Mouse (Mus musculus): ENCODE data around the gene Mknk2. TPM values are rescaled to one million over a fixed set of nuclear protein-coding genes. Genes with fewer than 3 reads are reported as not detected.

Mknk2 gene
- total RNA-seq (2021), result 10 to 100 TPM; 44.7 to 52.3 TPM

GRCm38 (mm10) chr10:80677942-80678436, at the start of gene Mknk2:
Mknk2 (minus strand) TSS chr10:80678112.
- DNase-seq, result peak; percentile 81 to 83

GRCm38 (mm10) chr10:80717281-80717680, 39.4 kb upstream of the Mknk2 start:
- DNase-seq, result no peak

- DNase-seq, result no peak
Observed at GRCm38 (mm10) chr10:80710834-80711233, 32.9 kb upstream of the Mknk2 start.

GRCm38 (mm10) chr10:80705479-80705878, 27.6 kb upstream of the Mknk2 start:
- no peak for DNase-seq

GRCm38 (mm10) chr10:80705033-80705432, 27.1 kb upstream of the Mknk2 start:
- DNase-seq, result no peak

- DNase-seq, result no peak
Observed at GRCm38 (mm10) chr10:80704418-80704817, 26.5 kb upstream of the Mknk2 start.

- DNase-seq, result no peak
Observed at GRCm38 (mm10) chr10:80703643-80704042, 25.7 kb upstream of the Mknk2 start.

GRCm38 (mm10) chr10:80702536-80703390, 24.9 kb upstream of the Mknk2 start:
- DNase-seq, result peak; percentile 93 to 96

GRCm38 (mm10) chr10:80701721-80702535, 24.0 kb upstream of the Mknk2 start, which contains the start of the genes Mob3a and Izumo4:
Mob3a (minus strand) TSS chr10:80701977.
Izumo4 (plus strand) TSS chr10:80702184.
- peak; percentile 99 for DNase-seq

GRCm38 (mm10) chr10:80700732-80701131, 22.8 kb upstream of the Mknk2 start:
- no peak for DNase-seq

- no peak for DNase-seq
Observed at GRCm38 (mm10) chr10:80700038-80700504, 22.2 kb upstream of the Mknk2 start.

GRCm38 (mm10) chr10:80698605-80699004, 20.7 kb upstream of the Mknk2 start:
- no peak for DNase-seq

GRCm38 (mm10) chr10:80697812-80698211, 19.9 kb upstream of the Mknk2 start:
- no peak for DNase-seq

- no peak for DNase-seq
Observed at GRCm38 (mm10) chr10:80697393-80697787, 19.5 kb upstream of the Mknk2 start.

GRCm38 (mm10) chr10:80696502-80697392, 18.8 kb upstream of the Mknk2 start:
- DNase-seq, result no peak

GRCm38 (mm10) chr10:80695801-80696501, 18.0 kb upstream of the Mknk2 start:
- no peak for DNase-seq

- DNase-seq, result no peak
Observed at GRCm38 (mm10) chr10:80695186-80695585, 17.3 kb upstream of the Mknk2 start.

- DNase-seq, result no peak
Observed at GRCm38 (mm10) chr10:80694159-80694938, 16.4 kb upstream of the Mknk2 start.

GRCm38 (mm10) chr10:80693401-80694045, 15.6 kb upstream of the Mknk2 start:
- no peak for DNase-seq
